Mouse (Mus musculus): ENCODE data around the gene Zfp536.
A peak's percentile ranks its signal among the peaks of the same experiment; 100 is the strongest.

Gene Zfp536

DNA sequence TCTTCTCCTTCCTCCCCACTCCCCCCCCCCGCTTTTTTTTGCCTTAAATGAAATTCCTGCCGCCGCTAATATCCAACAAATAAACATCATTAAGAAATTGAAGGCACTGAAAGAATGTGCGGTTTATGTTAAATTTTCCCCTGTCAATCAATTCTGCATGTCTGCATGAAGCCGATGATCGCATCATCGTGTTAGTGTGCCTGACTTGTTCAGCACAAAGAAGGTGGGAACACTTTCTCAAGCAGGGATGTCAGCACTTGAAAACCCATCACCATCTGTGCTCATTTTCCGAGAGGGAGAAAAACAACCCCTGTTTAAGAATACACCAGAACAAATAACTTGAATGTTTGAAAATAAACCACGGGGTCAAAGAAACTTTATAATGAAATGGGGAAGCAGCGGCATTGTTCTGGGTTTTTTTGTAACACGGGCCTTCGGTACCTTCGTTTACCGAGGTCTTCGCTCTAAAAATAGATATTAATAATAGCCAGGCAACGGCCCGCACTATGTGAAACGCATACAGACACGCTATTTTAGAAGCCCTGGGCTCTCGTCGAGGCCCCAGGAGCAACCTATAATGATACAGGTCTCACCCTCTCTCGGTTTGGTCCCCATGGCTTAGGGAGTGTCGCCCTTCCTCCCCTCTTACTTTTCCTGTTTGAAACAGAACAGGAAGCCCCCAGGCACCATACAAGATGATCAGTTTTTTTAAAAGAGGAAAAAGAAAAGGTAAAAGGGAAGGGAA, 83.7 kb downstream of the Zfp536 start:
- DNase-seq (ENCODE audit: low spot score), result no peak

DNA sequence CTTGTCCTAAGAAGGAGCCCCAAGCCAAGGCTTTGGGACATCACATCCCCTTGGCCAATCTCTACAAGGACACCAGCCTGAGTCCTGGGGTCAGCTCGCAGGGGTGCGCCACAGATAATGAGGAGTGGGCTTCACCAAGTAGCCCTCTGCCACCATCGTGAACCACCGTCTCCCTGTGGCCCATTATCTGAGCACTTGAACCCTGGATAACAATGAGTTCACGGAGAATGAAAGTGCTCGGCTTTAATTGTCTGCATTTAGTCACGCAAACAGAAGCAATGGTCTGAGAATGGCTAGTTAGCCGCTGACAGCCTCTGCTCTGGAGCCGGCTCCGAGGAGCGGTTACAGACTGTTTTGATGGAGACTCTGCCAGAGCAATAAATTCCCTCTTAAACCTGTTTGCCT, 84.3 kb downstream of the Zfp536 start:
- no peak for DNase-seq (ENCODE audit: low spot score)

GRCm38 (mm10) chr7:37686366-37686765, 87.1 kb downstream of the Zfp536 start:
- DNase-seq (ENCODE audit: low spot score), result no peak

DNA sequence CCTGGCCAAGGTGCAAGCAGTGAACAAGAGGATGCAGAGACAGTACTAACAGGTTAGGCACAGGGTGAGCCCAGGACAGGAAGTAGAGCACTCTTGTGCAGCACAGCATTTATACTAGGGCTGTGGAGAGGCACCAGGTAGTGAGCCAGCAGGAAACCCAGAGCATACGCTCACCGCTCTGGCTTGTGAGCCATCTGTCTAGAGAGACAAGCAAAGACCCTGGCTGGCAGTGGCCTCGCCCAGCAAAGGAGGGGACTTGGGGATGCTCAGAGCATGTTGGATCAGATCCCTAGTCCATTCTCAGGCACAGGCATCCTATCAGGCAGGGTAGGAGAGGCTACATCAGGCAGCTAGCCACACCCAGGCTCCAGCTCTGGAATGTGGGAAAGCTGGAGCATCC, 88.2 kb downstream of the Zfp536 start:
- no peak for DNase-seq (ENCODE audit: low spot score)

DNA sequence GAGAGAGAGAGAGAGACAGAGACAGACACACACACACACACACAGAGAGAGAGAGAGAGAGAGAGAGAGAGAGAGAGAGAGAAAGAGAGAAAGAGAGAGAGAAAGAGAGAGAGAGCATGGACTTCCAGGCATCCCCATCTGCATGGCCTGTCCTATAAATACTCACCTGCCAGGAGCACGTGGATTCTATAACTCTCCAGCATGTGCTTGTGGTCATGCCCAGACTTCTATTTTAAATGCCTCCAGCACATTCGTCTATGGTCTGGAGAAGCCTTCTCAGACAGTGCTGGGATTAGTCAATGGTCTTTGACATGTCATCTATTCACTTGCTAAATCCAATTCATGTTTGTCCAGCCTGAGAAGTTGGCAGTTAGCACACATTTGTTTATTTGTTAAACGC, 92.1 kb downstream of the Zfp536 start:
- no peak for DNase-seq (ENCODE audit: low spot score)

DNA sequence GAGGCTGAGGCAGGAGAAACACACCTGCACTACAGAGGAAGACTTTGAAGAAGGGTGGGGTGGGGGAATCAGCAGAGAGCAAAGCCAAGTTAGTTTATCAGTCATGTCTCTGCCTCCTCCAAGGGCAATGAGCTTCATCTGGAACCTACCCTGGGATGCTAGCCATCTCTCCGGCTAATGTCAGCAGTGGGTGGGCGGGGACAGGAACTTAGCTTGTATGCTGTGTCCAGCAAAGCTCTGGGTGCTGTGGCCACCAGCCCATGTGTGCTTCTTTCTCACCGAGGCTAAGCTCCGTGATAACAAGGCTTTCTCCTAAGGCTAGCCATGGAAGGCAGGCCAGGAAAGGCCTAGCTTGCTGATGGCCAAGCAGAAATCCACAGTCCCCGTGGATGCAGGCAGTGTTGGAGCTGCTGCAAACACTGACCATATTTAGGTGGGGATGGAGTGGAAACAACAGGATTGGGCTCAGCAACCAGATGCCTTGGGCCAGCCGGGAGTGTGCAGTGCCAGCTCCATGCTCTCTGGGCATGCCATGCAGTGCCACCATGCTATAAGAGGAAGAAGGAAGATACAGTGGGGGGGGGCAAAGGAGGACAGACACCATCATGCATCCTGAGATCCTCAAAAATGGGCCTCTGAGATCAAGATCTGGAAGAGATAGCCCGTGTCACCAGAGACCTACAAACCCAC, 109.6 kb downstream of the Zfp536 start:
- DNase-seq (ENCODE audit: low spot score), result no peak

- DNase-seq (ENCODE audit: low spot score), result no peak
Observed at GRCm38 (mm10) chr7:37648671-37649070, 124.8 kb downstream of the Zfp536 start.

DNA sequence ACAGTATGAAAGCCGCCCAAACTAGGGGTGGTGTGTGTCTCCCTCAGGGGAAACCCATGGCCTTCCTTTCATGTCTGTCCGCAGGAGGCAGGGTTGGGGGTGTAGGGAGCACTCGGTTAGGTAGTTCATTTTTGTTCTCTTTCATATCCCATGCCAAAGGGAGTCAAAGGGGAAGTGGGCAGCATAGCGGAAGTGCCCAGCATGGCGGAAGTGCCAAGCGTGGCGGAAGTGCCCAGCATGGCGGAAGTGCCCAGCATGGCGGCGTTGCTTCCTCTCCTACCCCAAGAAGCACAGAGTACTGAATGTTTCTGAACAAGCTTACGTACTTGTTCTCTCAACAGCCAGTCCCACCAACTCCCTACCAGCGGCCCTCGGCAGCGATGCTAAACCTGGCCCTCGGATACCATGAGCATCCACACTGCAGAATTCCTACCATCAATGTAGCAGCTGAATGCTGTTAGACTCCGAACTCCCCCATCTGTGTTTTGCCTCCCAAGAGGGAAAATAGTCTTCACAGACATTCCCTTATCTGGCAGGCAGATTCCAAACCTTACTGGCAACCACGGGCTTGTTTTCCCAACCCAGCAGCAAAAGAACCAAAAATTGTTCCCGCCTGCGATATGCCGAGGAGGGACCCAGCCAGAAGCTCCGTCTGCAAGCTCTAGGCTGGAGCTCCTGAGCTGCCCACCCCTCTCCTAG, 125.4 kb downstream of the Zfp536 start:
- DNase-seq (ENCODE audit: low spot score), result no peak

- DNase-seq (ENCODE audit: low spot score), result no peak
Observed at GRCm38 (mm10) chr7:37639740-37640397, 133.6 kb downstream of the Zfp536 start.

- no peak for DNase-seq (ENCODE audit: low spot score)
Observed at GRCm38 (mm10) chr7:37634812-37635211, 138.6 kb downstream of the Zfp536 start.

- no peak for DNase-seq (ENCODE audit: low spot score)
Observed at GRCm38 (mm10) chr7:37630410-37630809, 143.0 kb downstream of the Zfp536 start.

DNA sequence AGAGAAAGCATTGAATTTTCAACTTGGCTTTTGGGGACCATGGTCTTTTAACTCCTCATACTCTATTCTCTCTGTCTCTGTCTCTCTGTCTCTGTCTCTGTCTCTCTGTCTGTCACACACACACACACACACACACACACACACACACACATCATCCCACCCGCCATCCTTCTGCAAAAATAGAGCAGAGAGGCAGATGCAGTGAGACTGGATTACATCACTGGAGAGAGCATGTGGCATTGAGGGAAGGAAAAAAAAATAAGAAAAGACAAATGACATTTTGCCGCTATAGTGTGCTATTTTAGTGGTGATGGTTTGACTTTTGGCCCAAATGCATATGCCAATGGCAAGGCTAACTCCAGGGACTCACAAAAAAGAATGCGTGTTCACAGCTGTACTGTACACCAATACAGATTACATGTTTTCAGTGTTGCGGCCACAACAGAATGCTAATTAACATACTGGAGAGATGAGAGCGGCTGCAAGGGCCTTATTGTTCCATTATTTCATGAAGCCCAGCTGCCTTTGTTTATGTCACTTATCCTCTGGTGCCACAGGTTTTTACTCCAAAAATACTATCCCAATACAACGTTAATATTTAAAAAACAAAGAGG, 145.4 kb downstream of the Zfp536 start:
- no peak for DNase-seq (ENCODE audit: low spot score)

DNA sequence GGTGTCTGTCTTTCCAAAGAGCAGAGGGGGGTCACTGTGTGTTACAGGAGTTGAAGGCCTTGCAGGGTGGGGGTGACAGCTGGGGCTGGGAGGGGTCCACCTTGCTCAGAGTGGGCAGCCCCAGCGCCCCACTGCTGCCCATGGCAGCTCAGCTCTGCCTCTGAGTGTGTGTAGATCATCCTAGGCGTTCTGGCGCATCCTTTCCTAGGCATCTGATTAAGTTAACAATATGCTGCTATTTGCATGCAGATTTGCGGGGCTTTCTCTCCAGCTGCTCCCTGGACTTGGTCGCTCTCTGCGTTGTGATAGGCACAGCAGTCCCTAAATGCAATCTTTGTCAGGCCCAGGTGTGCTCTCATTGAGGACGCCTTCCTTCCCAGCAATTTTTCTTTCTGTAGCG, 147.7 kb downstream of the Zfp536 start:
- DNase-seq (ENCODE audit: low spot score), result no peak

GRCm38 (mm10) chr7:37624759-37625340, 148.6 kb downstream of the Zfp536 start:
- no peak for DNase-seq (ENCODE audit: low spot score)

DNA sequence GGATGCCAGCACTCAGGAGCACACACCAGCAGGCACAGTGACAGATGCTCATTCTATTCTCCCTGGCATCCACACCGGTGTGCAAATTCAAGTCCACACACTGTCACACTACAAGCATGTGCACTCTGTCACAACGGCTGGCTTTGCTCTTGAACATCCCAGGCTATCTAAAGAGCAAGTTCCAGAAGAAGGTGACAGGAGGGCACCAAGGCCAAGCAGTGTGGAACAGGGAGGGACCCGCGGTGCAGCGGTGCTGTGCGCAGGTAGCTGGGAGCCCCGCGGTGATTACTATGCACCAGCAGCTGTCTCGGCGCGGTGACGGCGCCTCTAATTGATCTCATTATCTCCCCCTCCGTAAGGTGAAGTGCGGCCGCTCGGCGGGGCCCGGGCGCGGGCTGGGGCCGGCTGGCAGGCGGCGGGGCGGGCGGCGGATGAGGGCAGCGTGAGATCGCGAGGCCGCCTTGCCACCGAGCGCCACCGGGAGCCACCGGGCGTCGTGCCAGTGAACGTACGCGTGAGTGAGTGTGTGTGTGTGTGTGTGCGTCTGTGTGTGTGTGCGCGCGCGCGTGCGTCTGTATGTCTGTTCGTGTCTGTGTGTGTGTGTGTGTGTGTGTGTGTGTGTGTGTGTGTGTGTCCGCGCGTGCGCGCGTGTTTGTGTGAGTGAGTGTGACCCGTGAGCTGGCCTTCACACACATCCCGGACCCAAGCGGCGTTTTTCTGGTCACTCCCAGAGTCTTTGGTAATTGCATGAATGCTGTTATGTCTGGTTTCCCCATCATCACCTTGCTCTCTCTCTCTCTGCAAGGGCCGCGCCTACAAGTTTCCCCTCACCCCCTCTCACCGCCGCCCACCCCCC, 149.3 kb downstream of the Zfp536 start:
- no peak for DNase-seq (ENCODE audit: low spot score)

DNA sequence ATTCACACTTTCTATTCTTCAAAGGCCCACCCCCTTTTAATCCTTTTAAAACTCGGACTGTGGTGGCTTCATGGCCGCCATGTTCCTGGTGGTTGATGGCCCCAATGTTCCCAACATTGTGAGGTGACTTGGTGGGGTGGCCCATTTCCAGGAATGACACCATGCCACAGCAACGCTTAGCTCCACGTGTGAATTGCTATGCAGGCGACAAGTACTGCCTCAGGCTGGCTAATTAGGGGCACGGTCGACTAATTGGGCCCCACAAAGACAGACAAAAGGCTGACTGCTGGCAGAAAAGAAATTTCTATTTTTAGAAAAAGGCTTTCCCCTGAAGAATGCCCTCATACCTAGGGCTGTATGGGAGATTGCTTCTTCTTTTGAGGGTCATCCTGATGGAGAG, 154.2 kb downstream of the Zfp536 start:
- DNase-seq (ENCODE audit: low spot score), result no peak

DNA sequence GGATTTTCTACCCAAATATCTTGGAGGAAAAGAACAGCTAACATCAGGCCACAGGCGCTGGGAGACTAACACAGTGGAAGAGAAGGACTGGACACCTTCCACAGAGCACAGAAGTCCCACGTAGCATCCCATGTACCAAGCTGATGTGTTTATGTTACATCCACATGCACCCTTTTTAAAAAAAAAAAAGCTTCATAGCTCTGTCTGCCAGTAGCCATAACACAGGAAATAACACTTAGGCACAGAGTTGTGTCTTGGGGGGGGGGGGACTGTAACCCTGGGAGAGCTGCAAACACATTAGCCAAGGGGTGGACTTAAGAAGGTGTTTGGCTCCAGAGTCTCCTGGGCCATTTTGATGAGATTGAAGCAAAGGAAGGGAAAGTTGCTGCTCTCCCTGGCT, 155.6 kb downstream of the Zfp536 start:
- DNase-seq (ENCODE audit: low spot score), result no peak

DNA sequence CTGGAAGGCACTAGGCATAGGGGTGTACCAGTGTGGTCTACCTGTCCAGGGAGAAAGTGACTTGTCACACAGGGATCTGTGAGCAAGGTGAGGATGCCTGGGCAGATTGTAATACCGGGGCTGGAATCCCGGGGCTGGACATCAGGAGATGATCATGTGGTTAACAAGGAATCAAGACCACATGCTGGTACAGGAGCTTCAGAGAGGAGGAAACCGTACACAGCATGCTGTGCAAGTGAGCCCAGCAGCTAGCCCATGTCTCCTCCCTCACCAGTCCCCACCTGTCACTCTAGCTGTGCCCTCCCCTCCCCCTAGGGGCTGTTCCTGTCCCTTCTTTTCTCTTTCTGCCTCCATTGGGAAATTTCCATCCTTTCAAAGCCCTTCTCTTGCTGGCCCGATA, 157.5 kb downstream of the Zfp536 start:
- DNase-seq (ENCODE audit: low spot score), result no peak

DNA sequence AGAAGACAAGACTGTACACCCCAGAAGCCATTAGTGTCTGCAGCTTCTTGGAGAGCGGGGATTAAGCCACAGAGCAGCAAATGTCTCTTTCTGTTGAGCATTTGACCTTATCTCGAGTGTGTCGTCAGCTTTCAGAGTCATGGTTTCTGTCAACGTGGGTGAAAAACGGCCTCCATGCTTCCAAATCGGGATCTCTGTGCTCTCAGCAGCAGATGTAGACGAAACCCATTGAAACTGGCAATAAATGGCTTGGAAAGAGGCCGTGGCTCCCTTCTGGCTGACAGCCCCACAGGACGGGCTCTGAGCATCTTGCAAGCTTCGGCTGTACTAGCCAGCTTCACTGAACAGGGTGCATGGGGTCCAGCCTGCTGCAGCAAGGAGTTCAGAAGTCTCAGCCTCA, 159.1 kb downstream of the Zfp536 start:
- peak; percentile 12 for DNase-seq (ENCODE audit: low spot score)

DNA sequence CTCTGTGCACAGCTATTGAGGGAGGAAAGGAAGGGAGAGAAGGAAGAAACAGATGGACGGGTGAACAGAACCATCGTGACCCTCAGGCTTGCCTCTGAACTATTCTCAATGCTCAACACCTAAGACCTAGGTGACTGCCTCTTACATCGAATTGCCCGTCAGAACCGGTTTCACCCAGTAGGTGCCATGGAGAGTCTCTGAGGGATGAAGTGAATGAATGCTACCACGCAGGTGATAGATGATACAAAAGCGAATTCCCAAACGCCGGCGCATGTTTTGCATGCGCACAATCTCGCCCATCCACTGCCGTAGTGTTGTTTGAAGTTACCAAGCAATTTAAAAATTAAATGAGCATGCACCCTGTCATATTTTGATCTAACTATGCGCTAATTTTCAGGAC, 164.9 kb downstream of the Zfp536 start:
- no peak for DNase-seq (ENCODE audit: low spot score)

- no peak for DNase-seq (ENCODE audit: low spot score)
Observed at GRCm38 (mm10) chr7:37607906-37608305, 165.5 kb downstream of the Zfp536 start.
